Mouse (Mus musculus) cerebellum, adult 2 months (tissue): ENCODE measurements at regions not wholly inside any gene's neighbourhood (a gene's known extent, or its start where the extent isn't known, plus 50 kb on each side); places are given as distances from the start of the nearest gene placed in this dataset.

Experiments
- CTCF ChIP-seq: fragments of 200-500 bp; IDR thresholded peaks from 2 replicates; pipeline ENCODE4 v1.5.1; 2011; ENCODE audit warnings: low read depth, mild to moderate bottlenecking, control low read depth, low read length, moderate library complexity, borderline replicate concordance; ENCODE audit not compliant: insufficient read depth
- POLR2A ChIP-seq: fragments of 200-500 bp; IDR thresholded peaks from 2 replicates; pipeline ENCODE4 v1.6.1; 2011; ENCODE audit warnings: low read length, control low read depth, borderline replicate concordance; ENCODE audit not compliant: insufficient read depth

GRCm38 (mm10) chr10:66932544-66932943, 163.4 kb upstream of the Jmjd1c start:
- TF ChIP-seq CTCF, result no peak
- TF ChIP-seq POLR2A, result no peak
